Mouse (Mus musculus) lung, postnatal 14 days (tissue): ENCODE results near the gene Eif2a.
"Not testable (repeated sequence)": the region's sequence is repeated elsewhere in the genome, so short reads cannot be mapped to it uniquely, and the experiment has no call there.

Experiments used
- DNase-seq: peaks from one replicate; pipeline ENCODE4 v3.0.0; 2021

Eif2a gene

DNA sequence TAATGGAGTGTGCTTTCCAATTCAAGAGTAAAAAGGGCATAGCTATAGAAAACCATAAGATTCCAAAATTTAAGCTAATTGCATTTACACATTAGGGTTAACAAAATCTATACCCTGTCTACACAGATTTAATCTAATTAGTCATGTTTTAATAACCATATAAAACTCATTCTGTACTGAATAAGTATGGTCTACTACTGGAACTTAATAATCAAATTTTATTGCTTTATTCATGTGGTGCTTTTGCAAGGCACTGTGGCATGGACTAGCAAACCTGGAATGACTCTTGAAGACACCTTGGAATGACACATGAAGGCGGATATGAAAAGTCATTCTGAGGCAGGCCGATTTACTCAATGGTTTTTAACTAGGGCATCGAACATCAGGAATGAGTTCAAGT lies 2.2 kb upstream of the Eif2a start:
- no peak for DNase-seq

DNA sequence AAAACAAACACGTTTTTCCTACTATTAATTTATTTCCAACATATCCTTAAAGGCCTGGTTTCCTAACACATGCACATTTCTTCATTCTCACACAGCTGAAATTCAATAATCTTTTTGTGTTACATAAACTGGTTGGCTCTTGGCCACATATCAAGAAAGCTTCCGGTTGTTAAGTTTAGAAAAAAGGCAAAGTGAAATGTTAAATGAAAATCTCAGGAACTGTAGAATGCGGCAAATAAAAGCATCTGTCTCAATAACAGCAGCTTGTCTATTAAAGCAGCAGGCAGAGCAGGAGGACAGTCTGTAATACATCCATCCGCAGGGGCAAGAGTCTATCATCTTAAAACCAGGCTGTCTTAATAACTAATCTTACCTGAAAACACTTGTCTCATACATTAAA lies 1.4 kb upstream of the Eif2a start:
- no peak for DNase-seq

GRCm38 (mm10) chr3:58525166-58525565 lies 455 bp upstream of the Eif2a start:
- no peak for DNase-seq

DNA sequence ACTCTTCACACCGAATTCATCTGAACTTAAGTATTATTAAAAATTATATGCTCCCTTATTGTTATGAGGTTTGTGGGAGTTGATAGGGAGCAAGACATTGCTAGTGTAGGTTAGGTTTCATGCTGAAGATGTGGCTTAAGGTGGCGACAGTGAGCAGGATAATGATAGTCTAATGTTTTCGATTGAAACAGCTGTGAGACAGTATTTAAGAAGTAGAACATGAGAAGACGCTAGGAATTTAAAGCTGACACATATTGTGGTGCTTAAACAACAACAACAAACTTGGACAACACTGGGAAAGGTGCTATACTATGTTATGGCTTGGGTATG lies 752 bp downstream of the Eif2a start:
- DNase-seq: no peak

DNA sequence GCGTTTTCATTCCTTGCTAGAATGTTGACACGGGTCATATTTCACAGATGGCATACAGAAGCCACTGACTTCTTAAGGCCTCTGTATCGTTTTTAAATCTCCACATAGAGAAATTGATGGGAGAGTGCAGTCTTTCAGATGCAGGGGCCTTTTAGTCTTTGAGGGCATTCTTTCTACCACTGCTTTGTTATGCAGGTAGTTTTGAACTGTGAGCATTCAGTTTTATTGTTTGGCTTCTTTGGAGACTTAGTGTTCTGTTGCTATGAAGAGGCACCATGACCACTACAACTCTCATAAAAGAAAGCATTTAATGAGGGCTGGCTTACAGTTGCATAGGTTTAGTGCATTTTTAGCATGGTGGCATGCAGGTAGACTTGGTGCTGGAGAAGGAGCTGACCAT lies 11.0 kb downstream of the Eif2a start:
- no peak for DNase-seq

DNA sequence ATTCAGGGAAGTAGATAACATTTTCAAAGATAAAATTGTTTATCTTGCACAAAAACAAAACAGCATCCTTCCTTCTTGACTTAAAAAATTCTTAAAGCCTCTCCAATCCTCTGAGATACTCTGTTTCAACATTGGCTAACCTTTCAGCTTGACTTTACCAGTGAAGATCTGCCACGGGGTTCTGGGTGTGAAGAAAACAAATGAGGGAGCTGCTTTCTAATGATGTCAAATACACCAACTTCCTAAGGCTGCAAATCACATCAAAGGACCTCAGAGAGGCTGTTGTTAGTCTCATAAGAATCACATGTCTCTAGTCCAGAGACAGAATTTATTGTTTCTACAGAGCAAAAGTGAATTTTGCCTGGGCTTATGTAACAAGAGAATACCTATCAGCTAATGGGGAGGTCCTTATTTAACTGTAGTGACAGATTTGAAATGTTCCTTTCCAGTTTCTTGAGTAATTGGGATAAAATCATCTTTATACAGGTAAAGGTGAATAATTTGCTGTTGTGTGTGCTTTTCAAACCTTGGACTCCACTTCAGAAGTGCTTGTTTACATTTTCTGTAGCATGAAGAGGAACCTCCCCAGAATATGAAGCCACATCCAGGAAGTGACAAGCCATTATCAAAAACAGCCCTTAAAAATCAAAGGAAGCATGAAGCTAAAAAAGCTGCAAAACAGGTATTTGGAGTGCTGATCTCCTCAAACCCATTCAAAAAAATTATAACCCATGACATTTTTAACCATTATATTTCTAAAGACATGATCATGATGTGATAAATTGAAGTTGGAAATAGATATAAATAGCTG lies 26.6 kb downstream of the Eif2a start:
- no peak for DNase-seq

GRCm38 (mm10) chr3:58556649-58557048 lies 31.0 kb downstream of the Eif2a start:
- no peak for DNase-seq

DNA sequence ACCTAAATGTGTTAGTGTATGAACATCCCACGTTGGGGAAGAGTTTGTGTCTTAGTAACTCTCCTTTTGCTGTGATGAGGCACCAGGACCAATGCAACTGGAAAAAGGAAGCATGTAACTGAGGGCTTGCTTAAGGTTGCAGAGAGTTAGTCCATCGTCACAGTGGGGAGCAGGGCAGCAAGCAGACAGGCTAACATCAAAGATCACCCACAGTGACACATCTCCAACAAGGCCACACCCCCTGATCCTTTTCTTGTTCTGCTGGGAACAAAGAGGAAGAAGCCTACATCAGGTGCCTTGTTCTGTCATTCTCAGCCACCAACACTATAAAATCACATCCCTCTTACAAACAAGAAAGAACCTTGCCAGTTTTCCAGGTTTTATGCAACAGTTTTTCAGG lies 34.3 kb downstream of the Eif2a start:
- no peak for DNase-seq

- DNase-seq: no peak
These were observed 35.8 kb downstream of the Eif2a start for GRCm38 (mm10) chr3:58561437-58561836.

- DNase-seq: no peak
These were observed 45.2 kb downstream of the Eif2a start for GRCm38 (mm10) chr3:58570821-58571220.

DNA sequence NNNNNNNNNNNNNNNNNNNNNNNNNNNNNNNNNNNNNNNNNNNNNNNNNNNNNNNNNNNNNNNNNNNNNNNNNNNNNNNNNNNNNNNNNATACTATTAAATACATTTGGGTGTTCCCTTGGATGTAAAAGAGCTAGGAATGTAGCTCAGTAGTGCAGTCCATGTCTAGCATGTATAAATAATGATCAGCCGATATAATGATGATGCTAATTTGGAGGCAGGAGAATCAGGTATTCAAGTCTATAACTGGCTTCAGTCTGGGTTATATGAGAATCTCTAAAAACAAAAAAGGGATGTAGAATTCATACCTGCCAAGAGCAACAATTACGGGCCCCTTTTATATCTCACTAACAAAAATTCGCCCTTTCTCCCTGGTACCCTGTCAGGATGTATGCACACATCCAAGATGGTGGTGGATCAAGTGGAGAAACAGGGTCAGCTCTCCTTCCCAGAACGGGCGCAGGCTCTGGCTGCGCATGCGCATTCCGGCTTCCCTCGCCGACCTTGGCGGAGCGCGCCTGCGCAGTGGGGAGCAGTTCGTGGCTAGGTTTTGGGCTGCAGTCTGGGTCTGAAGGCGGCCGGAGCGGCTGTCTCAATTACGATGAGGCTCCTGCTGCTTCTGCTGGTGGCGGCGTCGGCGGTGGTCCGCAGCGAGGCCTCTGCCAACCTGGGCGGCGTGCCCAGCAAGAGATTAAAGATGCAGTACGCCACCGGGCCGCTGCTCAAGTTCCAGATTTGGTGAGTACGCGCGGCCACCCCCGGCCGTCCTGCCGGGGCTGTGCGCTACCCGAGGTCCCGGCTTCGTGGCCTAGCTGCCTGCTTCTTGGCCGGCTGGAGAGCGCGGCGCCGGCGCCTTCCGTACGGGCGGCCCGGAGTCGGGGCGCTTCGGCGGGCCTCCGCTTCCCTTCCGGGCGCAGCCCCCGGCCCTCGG lies 50.8 kb downstream of the Eif2a start, which contains the start of gene Selenot:
Gene Selenot (plus strand): TSS at position 500 of the 930 bp plus-strand sequence.
- DNase-seq: peak; percentile 96

DNA sequence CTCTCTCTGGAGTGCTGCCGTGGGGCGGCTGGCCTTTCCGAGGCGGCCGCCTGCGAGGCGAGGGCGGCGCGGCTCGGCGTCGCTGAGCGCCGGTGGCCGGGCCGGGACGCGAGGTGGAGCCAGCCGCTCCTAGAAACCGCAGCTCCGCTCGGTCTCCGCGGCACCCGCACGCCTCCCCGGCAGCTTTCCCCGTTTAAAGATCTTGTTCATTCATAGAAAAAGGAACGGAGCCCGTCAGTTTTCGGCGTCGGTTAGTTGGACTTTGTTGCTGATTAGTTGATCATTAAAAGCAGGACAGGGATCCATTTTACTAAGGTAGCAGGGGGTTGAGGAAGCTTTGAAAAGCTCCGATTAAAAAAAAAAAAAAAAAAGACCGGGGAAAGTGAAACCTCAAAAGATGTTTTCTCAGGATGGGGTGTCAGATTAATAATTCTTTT lies 51.5 kb downstream of the Eif2a start:
- peak; percentile 55 for DNase-seq

DNA sequence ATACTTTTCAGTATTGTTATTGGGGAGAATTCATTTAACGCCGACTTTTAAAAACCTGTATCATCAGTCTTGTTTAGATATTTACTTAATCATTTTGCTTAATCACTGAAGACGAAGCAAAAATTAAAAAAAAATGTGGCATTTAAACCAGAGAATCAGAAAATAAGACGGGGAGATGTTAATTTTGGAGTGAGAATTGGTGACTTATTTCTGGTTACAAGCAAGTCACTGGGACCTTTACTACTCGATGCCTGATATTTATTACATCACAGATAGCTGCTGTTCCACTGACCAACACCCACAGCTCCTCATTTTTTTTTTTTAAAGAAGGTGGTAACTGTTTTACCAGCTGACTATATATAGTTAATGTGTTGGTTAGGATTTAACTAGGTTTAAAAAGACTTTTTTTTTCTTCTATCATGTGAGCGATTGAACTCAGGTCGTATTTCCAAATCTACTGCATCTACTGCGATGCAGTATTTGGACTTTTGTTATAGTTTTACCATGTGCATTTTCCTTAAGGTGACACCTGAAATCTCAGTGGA lies 52.0 kb downstream of the Eif2a start:
- DNase-seq: no peak

- DNase-seq: no peak
These were observed 55.9 kb downstream of the Eif2a start for GRCm38 (mm10) chr3:58581530-58581929.

GRCm38 (mm10) chr3:58582297-58582696 lies 56.7 kb downstream of the Eif2a start:
- DNase-seq: no peak

DNA sequence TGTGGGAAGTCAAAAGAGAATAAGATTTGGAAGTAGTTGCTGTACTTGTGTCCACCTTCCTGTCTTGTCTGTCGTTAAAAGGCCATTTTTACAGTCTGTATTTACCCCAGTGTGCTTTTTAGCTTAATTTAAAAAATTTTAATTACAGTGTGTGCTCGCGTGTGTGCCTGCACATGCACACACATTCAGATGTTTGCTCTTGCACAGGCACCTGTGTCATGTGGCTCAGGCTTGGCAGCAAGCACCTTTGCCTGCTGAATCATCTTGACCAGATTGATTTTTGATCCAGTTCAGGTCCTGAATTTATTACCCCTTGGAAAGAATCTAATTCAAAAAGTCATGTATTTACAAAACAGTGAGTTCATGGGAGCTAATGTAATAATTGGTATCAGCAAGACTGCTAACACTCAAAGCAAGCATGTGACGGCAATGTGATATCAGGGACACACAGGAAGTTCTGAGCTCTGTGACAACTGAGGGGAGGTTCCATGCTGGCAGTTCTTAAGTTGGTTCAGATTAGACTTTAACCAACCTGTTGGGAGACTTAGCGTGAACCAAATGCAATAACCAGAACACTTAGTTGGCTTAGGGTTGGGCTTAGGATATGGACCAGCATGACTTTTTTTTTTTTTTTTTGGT lies 57.3 kb downstream of the Eif2a start:
- DNase-seq: no peak

GRCm38 (mm10) chr3:58590544-58590943 lies 64.9 kb downstream of the Eif2a start:
- not testable (repeated sequence) for DNase-seq

DNA sequence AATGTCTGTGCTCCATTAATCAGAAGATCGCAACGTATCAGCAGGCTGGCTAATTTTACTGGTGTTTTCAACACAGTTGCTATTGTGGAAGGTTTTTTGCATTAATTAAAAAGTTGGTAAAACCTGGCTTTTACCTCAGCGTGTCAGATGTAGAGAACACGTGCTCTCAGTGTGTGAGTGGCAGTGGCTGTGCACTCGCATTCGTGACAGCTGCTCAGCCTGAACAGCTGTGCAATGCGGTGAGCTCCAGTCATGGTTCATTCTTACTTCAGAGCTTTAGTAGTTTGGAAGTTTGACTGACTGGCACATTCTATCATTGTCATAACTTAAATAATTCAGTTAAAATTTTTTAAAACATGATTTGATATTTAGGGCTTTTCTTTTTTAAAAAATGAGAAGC lies 67.0 kb downstream of the Eif2a start:
- DNase-seq: not testable (repeated sequence)

- DNase-seq: no peak
These were observed 68.0 kb downstream of the Eif2a start for GRCm38 (mm10) chr3:58593623-58594022.
